Mouse (Mus musculus): ENCODE data around the gene Gna12.

DNA sequence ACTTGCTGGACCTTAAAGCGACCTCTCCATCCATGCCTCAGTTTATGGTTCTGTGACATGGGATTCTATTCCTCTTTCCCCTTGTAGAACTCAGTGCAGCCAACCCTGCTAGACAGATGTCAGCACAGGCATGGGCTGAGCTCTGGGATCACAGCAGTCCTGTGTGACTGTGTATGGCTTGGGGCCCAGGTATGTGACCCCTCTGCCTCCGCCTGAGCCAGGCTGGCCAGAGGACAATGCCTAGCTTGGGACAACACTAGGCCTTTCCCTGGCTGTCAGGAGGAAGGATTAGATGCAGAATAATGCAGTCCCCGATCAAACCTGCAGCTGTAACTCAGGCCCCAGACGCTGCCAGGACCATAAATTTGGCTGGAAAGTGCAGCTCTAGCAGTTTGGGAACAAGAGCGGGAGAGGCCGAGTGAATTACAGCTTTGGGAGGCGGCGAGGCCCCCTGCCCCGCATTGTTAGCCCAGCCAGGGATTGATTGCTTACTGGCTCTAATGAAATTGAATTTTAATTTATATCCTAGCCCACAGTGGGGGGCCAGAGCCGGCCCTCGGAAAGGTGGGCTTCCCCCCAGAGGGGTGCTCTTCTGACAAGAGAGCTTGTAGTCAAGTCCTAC is 25.8 kb upstream of the Gna12 start:
- TF ChIP-seq POLR2A (IDR thresholded peaks at IDR 0.05; ENCODE audit: insufficient read depth, low read depth, low read length) (no peak), CTCF (IDR thresholded peaks at IDR 0.05) (no peak)

Data from heart, adult 2 months (tissue).